Mouse (Mus musculus) thymus, adult 2 months (tissue): ENCODE data around the gene Rpl12.

Experiments used
- CTCF ChIP-seq: fragments of 200-500 bp; IDR thresholded peaks from 2 replicates; pipeline ENCODE4 v1.5.1; 2012; ENCODE audit warnings: mild to moderate bottlenecking, control low read depth, low read length, moderate library complexity, borderline replicate concordance; ENCODE audit not compliant: control insufficient read depth, poor library complexity, insufficient read depth; ENCODE audit errors: extremely low read depth
- POLR2A ChIP-seq: fragments of 200-500 bp; IDR thresholded peaks from 2 replicates; pipeline ENCODE4 v1.6.1; 2012; ENCODE audit warnings: mild to moderate bottlenecking, low read length, control low read depth, moderate library complexity; ENCODE audit not compliant: control insufficient read depth, poor library complexity, insufficient read depth; ENCODE audit errors: extremely low read depth

DNA sequence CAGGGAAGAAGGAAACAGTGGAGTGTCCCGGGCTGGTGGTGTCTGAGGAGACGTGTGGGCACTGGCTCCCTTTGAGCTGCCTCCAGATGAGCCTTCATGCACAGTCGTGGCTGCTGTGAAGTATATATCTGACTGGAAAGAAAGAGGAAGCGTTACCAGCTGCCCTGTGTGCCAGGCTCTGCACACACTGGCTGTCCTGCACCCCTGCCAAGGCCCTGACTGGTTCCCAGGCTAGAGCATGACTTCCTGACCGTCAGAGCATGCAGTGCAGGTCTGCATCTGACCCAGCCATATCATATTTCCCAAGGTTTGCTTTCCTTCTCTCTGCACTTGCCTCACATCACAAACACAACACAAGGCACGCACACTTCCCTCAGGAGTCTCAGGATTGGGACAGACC, 30.8 kb downstream of the Rpl12 start:
- TF ChIP-seq POLR2A (no peak), CTCF (no peak)
